Mouse (Mus musculus): ENCODE results near the gene Maml3. TPM values are rescaled to one million over a fixed set of nuclear protein-coding genes. Genes with fewer than 3 reads are reported as not detected.

Maml3 gene
- 10 to 100 TPM in 1 of 2 experiments, 1 to 10 TPM in 1; 7.3 to 11.2 TPM for total RNA-seq (2023)

DNA sequence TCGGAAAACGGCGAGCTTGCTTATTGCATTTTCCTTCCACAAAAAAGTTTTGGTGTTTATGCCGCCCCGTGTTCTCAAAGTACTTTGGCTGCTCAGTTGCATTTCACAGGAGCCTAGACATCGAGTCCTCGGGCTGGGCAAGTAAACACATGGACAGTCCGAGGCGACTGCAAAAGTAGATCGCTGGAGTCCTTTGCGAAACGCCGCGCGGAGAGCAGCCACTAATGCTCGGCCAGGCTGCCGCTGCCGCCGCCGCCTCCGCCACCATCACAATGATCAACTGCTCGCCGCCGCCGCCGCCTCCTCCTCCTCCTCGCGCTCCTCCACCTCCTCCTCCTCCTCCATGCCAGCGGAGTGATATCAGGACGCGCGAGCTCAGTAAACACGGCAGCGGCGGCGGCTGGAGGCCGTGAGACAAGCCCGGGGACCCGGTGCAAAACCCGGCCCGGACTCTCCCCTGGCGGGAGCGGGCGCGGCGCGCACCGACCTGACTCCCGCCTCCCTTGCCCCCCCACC lies at the start of gene Maml3:
TSS of gene Maml3 (minus strand) at position 441 of the 516 bp plus-strand sequence.

DNA sequence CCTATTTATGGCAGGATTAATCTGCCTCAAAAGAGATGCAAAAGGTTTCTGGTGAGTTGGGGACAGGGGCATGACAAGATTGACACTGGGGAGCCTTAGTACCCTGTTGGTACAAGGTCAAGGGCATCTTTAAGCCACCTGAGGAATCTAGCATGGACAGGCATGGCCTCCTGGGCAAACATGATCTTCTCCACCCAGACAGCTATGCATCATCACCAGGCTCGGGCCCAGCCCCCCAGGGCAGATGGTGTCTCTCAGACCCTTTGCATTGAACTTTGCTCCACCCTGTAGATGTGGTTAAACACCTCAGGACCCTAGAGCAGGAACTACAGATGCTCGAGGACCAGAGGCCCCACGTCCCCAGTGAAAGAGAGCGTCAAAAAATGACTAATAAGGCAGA lies 444.8 kb downstream of the Maml3 start, which contains the start of gene Mgst2:
TSS of gene Mgst2 (plus strand) at position 301 of the 400 bp plus-strand sequence.

Other genes with a start within 250 kb of the Maml3 start
- gene Foxo1, start 163.3 kb upstream of the Maml3 start, total RNA-seq (2023), result 100 to 1,000 TPM; 131 to 155 TPM